Mouse (Mus musculus) spleen, embryonic (tissue): ENCODE results near the gene Abt1.

Experiments used
- CTCF ChIA-PET: fragments of 350-600 bp; sonication (Branson Sonifier 250); formaldehyde crosslinking; loops from one replicate; lab custom pipeline; 2022; lab: Charles Lee

The Abt1 gene

GRCm38 (mm10) chr13:23423286-23424051 lies at the start of gene Abt1:
Gene Abt1 (minus strand): TSS chr13:23423866.
- CTCF ChIA-PET = interaction anchor here (0.9 to 1.2 kb wide), 2 partner anchors 13 to 96 kb away, joined by 3 to 4 read pairs; no protein-coding TSS in a partner anchor

DNA sequence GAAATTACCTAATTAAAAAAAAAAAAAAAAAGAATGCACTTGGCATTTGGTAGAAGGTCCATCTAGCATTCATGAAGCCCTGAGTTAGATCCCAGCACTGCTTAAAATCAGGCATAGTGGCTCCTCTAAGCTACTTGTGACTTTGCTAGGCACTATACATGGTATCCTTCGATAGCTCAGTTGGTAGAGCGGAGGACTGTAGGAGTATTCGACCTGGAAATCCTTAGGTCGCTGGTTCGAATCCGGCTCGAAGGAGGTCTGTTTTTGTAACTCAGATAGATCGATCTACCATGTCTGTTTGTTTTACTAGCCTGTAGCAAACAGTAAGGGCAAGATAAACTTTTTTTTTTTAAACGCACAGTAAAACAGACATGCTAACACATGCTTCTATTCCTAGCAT lies 43.2 kb upstream of the Abt1 start:
- CTCF ChIA-PET = interaction anchor here (0.6 kb wide), 2 partner anchors 13 to 302 kb away, joined by 3 read pairs; no protein-coding TSS in a partner anchor

DNA sequence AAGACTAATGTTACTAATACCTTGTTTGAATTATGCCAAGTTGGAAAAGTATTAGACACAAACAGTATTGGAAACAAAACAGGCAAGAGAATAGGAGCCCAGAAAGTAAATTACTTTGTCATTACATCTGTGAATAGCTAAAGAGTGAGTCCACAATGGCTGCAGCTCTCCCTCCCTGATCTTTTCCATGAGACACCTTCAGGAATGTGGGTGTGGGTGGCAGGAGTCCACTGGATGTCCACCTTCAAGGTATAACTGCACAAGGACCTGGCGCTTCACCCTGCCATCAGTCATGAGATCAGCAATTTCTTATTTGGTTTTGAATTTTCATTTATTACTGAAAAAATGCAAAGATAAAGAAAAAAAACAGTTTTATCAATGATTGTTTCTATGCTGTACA lies 42.6 kb upstream of the Abt1 start:
- CTCF ChIA-PET = interaction anchor here (0.6 kb wide), 2 partner anchors 31 to 303 kb away, joined by 3 read pairs; no protein-coding TSS in a partner anchor

GRCm38 (mm10) chr13:23465600-23466109 lies 42.0 kb upstream of the Abt1 start, which contains the start of gene Btn1a1:
Gene Btn1a1 (minus strand): TSS chr13:23465901.
- CTCF ChIA-PET = interaction anchor here (0.5 kb wide), 1 partner anchor 17 kb away, joined by 3 read pairs; no protein-coding TSS in a partner anchor

DNA sequence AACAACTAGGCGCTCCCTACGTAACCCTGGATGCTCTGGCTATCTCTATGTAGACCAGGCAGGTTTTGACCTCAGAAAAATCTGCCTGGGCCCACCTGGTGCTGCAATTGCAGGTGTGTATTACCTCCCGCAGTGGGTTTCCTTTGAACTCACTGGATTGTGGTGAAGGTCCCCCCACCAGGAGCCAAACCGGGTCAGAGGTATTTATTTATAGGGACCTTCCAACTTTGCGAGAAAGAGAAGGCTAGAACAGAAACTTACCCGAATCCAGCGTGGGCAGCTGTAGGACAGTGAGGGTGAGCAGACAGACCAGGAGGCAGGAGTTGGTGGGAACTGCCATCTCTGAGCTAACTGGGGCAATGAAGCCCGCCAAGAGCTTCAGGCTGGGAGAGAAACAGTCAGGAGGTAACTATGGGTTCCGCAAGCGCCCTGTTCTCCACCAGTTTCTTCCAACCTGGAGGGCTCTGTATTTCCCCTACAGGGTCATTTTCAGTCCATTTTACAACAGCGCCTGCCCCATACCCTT lies 41.2 kb upstream of the Abt1 start:
- CTCF ChIA-PET = no interaction called here

GRCm38 (mm10) chr13:23464224-23464637 lies 40.6 kb upstream of the Abt1 start:
- CTCF ChIA-PET = interaction anchor here (0.9 kb wide), 2 partner anchors 9 to 11 kb away, joined by 3 to 14 read pairs; no protein-coding TSS in a partner anchor

- CTCF ChIA-PET = interaction anchor here (0.9 kb wide), 2 partner anchors 9 to 11 kb away, joined by 3 to 14 read pairs; no protein-coding TSS in a partner anchor
Observed at GRCm38 (mm10) chr13:23463381-23464223, 39.9 kb upstream of the Abt1 start.

DNA sequence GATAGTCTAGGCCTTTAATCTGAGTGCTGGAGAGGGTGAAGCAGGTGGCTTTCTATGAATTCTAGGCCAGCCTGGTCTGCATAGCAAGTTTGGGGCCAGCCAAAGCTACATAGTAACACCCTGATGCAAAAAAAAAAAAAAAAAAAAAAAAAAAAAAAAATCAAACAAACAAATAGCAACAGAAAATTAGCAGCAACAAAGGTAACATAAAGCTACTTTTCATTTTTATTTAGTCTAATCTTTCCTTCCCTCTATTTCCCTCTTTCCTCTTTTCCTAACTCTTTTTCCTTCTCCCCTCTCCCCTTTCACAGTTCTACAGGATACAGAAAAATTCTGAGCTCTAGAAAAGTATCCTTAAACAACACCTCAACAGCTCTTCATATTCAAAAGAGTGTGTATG lies 39.0 kb upstream of the Abt1 start:
- CTCF ChIA-PET = no interaction called here

- CTCF ChIA-PET = no interaction called here
Observed at GRCm38 (mm10) chr13:23462063-23462462, 38.4 kb upstream of the Abt1 start.

DNA sequence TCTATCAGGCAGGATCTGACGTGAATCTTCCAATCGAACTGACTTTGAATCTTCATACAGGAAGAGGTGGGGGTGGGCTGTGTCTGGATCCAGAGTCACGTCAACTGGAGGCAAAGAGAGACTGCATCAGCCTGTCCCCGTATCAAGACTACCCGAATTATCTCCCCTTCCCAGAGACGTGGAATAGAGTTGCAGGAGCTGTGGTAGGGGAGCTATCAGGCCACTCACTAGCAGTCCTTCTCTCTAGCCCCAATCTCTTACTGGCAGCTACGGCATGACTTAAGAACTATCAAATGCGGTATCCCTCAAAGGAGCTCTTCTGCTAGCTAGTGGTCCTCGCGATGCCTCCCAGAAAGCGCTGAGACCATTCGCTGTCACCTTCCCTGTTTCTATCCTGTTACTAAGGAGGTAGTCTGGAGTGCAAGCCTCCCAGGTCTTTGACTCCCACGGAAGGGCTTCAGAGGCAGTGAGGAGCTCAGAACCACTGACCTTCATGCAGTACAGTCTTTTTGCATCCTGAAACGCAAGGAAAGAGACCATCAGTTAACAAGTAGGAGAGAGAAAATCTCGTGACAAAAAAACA lies 35.7 kb upstream of the Abt1 start:
- CTCF ChIA-PET = no interaction called here

DNA sequence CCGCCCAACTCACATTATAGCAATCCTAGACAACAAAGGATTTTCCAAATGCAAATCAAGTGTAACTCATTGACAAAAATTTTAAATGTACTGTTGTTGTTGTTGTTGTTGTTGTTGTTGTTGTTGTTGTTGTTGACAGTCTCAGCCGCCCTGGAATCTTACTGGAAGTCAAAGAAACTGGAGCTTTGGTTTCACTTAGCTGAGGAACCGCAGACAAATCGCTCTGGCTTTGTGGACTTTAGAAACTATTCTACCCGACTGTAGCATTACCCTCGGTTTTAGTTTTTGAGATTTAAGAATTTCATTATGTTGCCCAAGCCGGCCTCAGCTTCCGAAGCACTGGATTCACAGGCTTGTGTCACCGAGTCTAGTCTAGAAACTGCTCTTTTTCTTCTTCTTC lies 30.3 kb upstream of the Abt1 start:
- CTCF ChIA-PET = interaction anchor here (0.6 to 1.2 kb wide), 6 partner anchors 10 to 1631 kb away, joined by 3 to 6 read pairs (median 4); no protein-coding TSS in a partner anchor

DNA sequence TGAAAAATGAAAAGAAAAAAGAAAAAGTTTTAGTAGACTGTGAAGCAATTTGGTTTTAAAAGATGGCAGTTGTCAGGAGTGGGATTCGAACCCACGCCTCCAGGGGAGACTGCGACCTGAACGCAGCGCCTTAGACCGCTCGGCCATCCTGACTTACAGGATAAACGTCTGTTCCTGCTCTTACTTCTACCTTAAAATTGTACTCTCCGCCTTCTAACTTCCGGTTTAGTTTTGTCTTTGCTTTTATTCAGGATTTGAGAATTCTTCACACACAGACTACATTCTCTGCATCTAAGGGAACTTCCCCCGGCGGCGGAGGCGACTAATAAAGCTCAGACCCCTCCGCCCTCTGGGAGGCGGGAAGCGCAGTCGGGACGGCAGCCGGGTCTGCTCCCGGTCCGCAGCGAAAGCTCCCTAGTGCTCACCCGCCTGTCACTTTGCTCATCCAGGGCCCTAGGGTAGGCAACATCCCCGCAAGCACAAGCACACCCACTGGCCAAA lies 29.7 kb upstream of the Abt1 start:
- CTCF ChIA-PET = interaction anchor here (0.7 to 1.2 kb wide), 5 partner anchors 10 to 1632 kb away, joined by 3 to 4 read pairs (median 3); no protein-coding TSS in a partner anchor

GRCm38 (mm10) chr13:23450398-23450797 lies 26.7 kb upstream of the Abt1 start:
- CTCF ChIA-PET = interaction anchor here (0.6 kb wide), 1 partner anchor 1401 kb away, joined by 6 read pairs; no protein-coding TSS in a partner anchor

- CTCF ChIA-PET = interaction anchor here (0.6 to 1.1 kb wide), 3 partner anchors 16 to 23 kb away, joined by 3 to 4 read pairs (median 3); partner anchors contain the start of gene Btn1a1
Observed at GRCm38 (mm10) chr13:23449235-23450095, 25.8 kb upstream of the Abt1 start.

DNA sequence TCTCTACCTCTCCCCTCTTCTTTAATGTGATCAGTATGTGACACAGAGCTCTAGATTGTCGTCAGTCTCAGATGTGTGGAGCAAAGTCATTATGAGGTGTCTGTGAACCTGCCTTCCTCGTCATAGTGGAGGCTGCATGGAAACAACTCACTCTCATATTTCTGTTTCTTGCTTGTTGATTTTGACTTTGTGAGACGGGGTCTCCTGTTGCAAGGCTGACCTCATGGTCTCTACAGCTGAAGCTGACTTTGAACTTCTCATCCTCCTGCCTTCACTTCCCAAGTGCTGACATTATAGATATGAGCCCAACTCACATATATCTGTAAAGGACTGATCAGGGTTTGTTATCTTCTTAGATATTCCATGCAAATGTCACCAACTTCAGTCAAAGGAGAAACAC lies 25.1 kb upstream of the Abt1 start:
- CTCF ChIA-PET = interaction anchor here (0.6 to 1.1 kb wide), 3 partner anchors 15 to 23 kb away, joined by 3 to 4 read pairs (median 3); partner anchors contain the start of gene Btn1a1

DNA sequence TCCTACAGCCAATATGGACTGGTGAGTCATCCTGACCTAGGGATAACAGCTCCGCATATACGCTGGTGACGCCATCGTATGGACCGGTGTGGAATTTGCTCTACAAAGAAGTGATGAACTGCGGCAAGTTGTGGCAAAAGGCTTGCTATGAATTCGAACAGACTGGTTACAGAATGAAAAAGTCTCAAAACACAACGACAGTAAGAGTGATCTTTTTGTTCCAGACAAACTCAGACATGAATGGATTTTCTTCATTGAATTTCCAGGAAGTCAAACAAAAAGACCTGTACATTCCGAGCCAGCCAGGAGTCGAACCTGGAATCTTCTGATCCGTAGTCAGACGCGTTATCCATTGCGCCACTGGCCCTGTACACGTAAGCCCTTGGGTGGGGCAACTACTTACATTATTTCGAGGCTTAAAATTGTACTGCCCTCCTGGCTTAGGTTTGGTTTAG lies 22.9 kb upstream of the Abt1 start:
- CTCF ChIA-PET = no interaction called here

- CTCF ChIA-PET = interaction anchor here (0.6 kb wide), 1 partner anchor 78 kb away, joined by 3 read pairs; no protein-coding TSS in a partner anchor
Observed at GRCm38 (mm10) chr13:23445561-23446320, 22.1 kb upstream of the Abt1 start.

GRCm38 (mm10) chr13:23445156-23445555 lies 21.5 kb upstream of the Abt1 start:
- CTCF ChIA-PET = interaction anchor here (0.6 to 1.0 kb wide), 2 partner anchors 79 to 1720 kb away, joined by 3 to 4 read pairs; no protein-coding TSS in a partner anchor
